Mouse (Mus musculus): ENCODE data around the gene Ccser1. TPM values are rescaled to one million over a fixed set of nuclear protein-coding genes. Genes with fewer than 3 reads are reported as not detected.

Ccser1 gene
- polyA plus RNA-seq, 1 experiment from 2014 or later = 2.0 TPM

GRCm38 (mm10) chr6:61189029-61189428 lies 8.9 kb downstream of the Ccser1 start:
- no peaks in the 10 kb centered on the region for H3K9me3 ChIP-seq (replicated peaks)
- 0 out of 2 replicates have a peak, but pooled peaks cover 3% of the 10 kb centered on the region for H3K4me1 ChIP-seq
- no peak for DNase-seq (ENCODE audit: low spot score)
- H3K27me3 ChIP-seq (ENCODE audit: low read depth, poor library complexity, severe bottlenecking) = no peaks in the 10 kb centered on the region
- H3K27ac ChIP-seq (replicated peaks) = no peak overlapping the region
- H3K36me3 ChIP-seq = no peaks in the 10 kb centered on the region
- no peak overlapping the region for H3K4me3 ChIP-seq
- WGBS = 48% methylated on average over 2 of the region's 2 CpGs

- Histone ChIP-seq H3K27me3 (ENCODE audit: low read depth, poor library complexity, severe bottlenecking) (no peaks in the 10 kb centered on the region), H3K36me3 (no peaks in the 10 kb centered on the region), H3K4me3 (no peak overlapping the region), H3K27ac (replicated peaks) (no peak overlapping the region), H3K4me1 (0 out of 2 replicates have a peak, but pooled peaks cover 3% of the 10 kb centered on the region), H3K9me3 (replicated peaks) (no peaks in the 10 kb centered on the region)
- DNase-seq (ENCODE audit: low spot score) = no peak
- WGBS = 80% methylated on average over 13 of the region's 13 CpGs
These were observed 11.7 kb downstream of the Ccser1 start for GRCm38 (mm10) chr6:61191597-61192386.

- 67% methylated on average over 1 of the region's 1 CpGs for WGBS
- Histone ChIP-seq H3K4me3 (no peak overlapping the region), H3K36me3 (no peaks in the 10 kb centered on the region), H3K9me3 (replicated peaks) (no peaks in the 10 kb centered on the region), H3K27me3 (ENCODE audit: low read depth, poor library complexity, severe bottlenecking) (no peaks in the 10 kb centered on the region), H3K4me1 (no peaks in the 10 kb centered on the region), H3K27ac (replicated peaks) (no peak overlapping the region)
- DNase-seq (ENCODE audit: low spot score) = no peak
These were observed 23.2 kb downstream of the Ccser1 start for GRCm38 (mm10) chr6:61203344-61203743.

- H3K27ac ChIP-seq (replicated peaks) = no peak overlapping the region
- H3K36me3 ChIP-seq = no peaks in the 10 kb centered on the region
- no peak for DNase-seq (ENCODE audit: low spot score)
- H3K4me1 ChIP-seq = peaks cover 8% of the 10 kb centered on the region
- no peaks in the 10 kb centered on the region for H3K9me3 ChIP-seq (replicated peaks)
- no peak overlapping the region for H3K4me3 ChIP-seq
- H3K27me3 ChIP-seq (ENCODE audit: low read depth, poor library complexity, severe bottlenecking) = no peaks in the 10 kb centered on the region
- WGBS = 23% methylated on average over 1 of the region's 1 CpGs
These were observed 25.9 kb downstream of the Ccser1 start for GRCm38 (mm10) chr6:61206042-61206441.

- Histone ChIP-seq H3K4me1 (peaks cover 8% of the 10 kb centered on the region), H3K36me3 (no peaks in the 10 kb centered on the region), H3K27me3 (ENCODE audit: low read depth, poor library complexity, severe bottlenecking) (no peaks in the 10 kb centered on the region), H3K27ac (replicated peaks) (no peak overlapping the region), H3K4me3 (no peak overlapping the region), H3K9me3 (replicated peaks) (no peaks in the 10 kb centered on the region)
- 83% methylated on average over 2 of the region's 2 CpGs for WGBS
- DNase-seq (ENCODE audit: low spot score) = no peak
These were observed 26.5 kb downstream of the Ccser1 start for GRCm38 (mm10) chr6:61206619-61207018.

GRCm38 (mm10) chr6:61210061-61210737 lies 30.1 kb downstream of the Ccser1 start:
- Histone ChIP-seq H3K9me3 (replicated peaks) (no peaks in the 10 kb centered on the region), H3K4me1 (peaks cover 8% of the 10 kb centered on the region), H3K27me3 (ENCODE audit: low read depth, poor library complexity, severe bottlenecking) (no peaks in the 10 kb centered on the region), H3K36me3 (no peaks in the 10 kb centered on the region), H3K4me3 (no peak overlapping the region), H3K27ac (replicated peaks) (no peak overlapping the region)
- DNase-seq (ENCODE audit: low spot score) = no peak
- WGBS = 65% methylated on average over 4 of the region's 4 CpGs

GRCm38 (mm10) chr6:61215705-61216104 lies 35.6 kb downstream of the Ccser1 start:
- Histone ChIP-seq H3K9me3 (replicated peaks) (no peaks in the 10 kb centered on the region), H3K27me3 (ENCODE audit: low read depth, poor library complexity, severe bottlenecking) (no peaks in the 10 kb centered on the region), H3K4me1 (no peaks in the 10 kb centered on the region), H3K36me3 (no peaks in the 10 kb centered on the region), H3K27ac (replicated peaks) (no peak overlapping the region), H3K4me3 (no peak overlapping the region)
- 84% methylated on average over 8 of the region's 8 CpGs for WGBS
- no peak for DNase-seq (ENCODE audit: low spot score)

- WGBS = 89% methylated on average over 1 of the region's 1 CpGs
These were observed 36.4 kb downstream of the Ccser1 start for GRCm38 (mm10) chr6:61216514-61216913.

GRCm38 (mm10) chr6:61217717-61218116 lies 37.6 kb downstream of the Ccser1 start:
- no peaks in the 10 kb centered on the region for H3K27me3 ChIP-seq (ENCODE audit: low read depth, poor library complexity, severe bottlenecking)
- H3K36me3 ChIP-seq = no peaks in the 10 kb centered on the region
- H3K4me3 ChIP-seq = no peak overlapping the region
- DNase-seq (ENCODE audit: low spot score) = no peak
- no peaks in the 10 kb centered on the region for H3K9me3 ChIP-seq (replicated peaks)
- H3K27ac ChIP-seq (replicated peaks) = no peak overlapping the region
- 79% methylated on average over 2 of the region's 2 CpGs for WGBS
- H3K4me1 ChIP-seq = no peaks in the 10 kb centered on the region

More at GRCm38 (mm10) chr6:61216514-61216913, 36.4 kb downstream of the Ccser1 start:
- H3K4me1 ChIP-seq = no peaks in the 10 kb centered on the region
- no peaks in the 10 kb centered on the region for H3K36me3 ChIP-seq
- no peaks in the 10 kb centered on the region for H3K27me3 ChIP-seq (ENCODE audit: low read depth, poor library complexity, severe bottlenecking)
- no peaks in the 10 kb centered on the region for H3K9me3 ChIP-seq (replicated peaks)
- no peak for DNase-seq (ENCODE audit: low spot score)
- H3K27ac ChIP-seq (replicated peaks) = no peak overlapping the region
- no peak overlapping the region for H3K4me3 ChIP-seq

- no peak for DNase-seq (ENCODE audit: low spot score)
These were observed 43.4 kb downstream of the Ccser1 start for GRCm38 (mm10) chr6:61223563-61223962.

GRCm38 (mm10) chr6:61225302-61225701 lies 45.2 kb downstream of the Ccser1 start:
- DNase-seq (ENCODE audit: low spot score) = no peak
- H3K4me1 ChIP-seq = peaks cover 4% of the 10 kb centered on the region
- no peaks in the 10 kb centered on the region for H3K9me3 ChIP-seq (replicated peaks)
- H3K36me3 ChIP-seq = no peaks in the 10 kb centered on the region
- no peaks in the 10 kb centered on the region for H3K27me3 ChIP-seq (ENCODE audit: low read depth, poor library complexity, severe bottlenecking)
- H3K4me3 ChIP-seq = no peak overlapping the region
- H3K27ac ChIP-seq (replicated peaks) = no peak overlapping the region

More at GRCm38 (mm10) chr6:61223563-61223962, 43.4 kb downstream of the Ccser1 start:
- H3K27ac ChIP-seq (replicated peaks) = no peak overlapping the region
- H3K27me3 ChIP-seq (ENCODE audit: low read depth, poor library complexity, severe bottlenecking) = no peaks in the 10 kb centered on the region
- H3K36me3 ChIP-seq = no peaks in the 10 kb centered on the region
- no peaks in the 10 kb centered on the region for H3K4me1 ChIP-seq
- no peak overlapping the region for H3K4me3 ChIP-seq
- no peaks in the 10 kb centered on the region for H3K9me3 ChIP-seq (replicated peaks)
- 91% methylated on average over 2 of the region's 2 CpGs for WGBS

- no peaks in the 10 kb centered on the region for H3K27me3 ChIP-seq (ENCODE audit: low read depth, poor library complexity, severe bottlenecking)
- WGBS = 33% methylated on average over 5 of the region's 5 CpGs
- no peaks in the 10 kb centered on the region for H3K36me3 ChIP-seq
- no peak for DNase-seq (ENCODE audit: low spot score)
- H3K9me3 ChIP-seq (replicated peaks) = no peaks in the 10 kb centered on the region
- H3K4me1 ChIP-seq = peaks cover 24% of the 10 kb centered on the region
- no peak overlapping the region for H3K4me3 ChIP-seq
- H3K27ac ChIP-seq (replicated peaks) = no peak overlapping the region
These were observed 50.1 kb downstream of the Ccser1 start for GRCm38 (mm10) chr6:61230058-61230718.

GRCm38 (mm10) chr6:61233060-61233459 lies 52.9 kb downstream of the Ccser1 start:
- Histone ChIP-seq H3K36me3 (no peaks in the 10 kb centered on the region), H3K27ac (replicated peaks) (no peak overlapping the region), H3K27me3 (ENCODE audit: low read depth, poor library complexity, severe bottlenecking) (no peaks in the 10 kb centered on the region), H3K4me1 (peaks cover 24% of the 10 kb centered on the region), H3K4me3 (no peak overlapping the region), H3K9me3 (replicated peaks) (no peaks in the 10 kb centered on the region)
- WGBS = 77% methylated on average over 5 of the region's 5 CpGs
- no peak for DNase-seq (ENCODE audit: low spot score)
